Mouse (Mus musculus): ENCODE results near the gene Tpcn1. TPM values are rescaled to one million over a fixed set of nuclear protein-coding genes. Genes with fewer than 3 reads are reported as not detected.

Gene Tpcn1
- polyA plus RNA-seq, 1 experiment from 2014 or later = 24.2 TPM

- H3K9me3 ChIP-seq (replicated peaks; ENCODE audit: control insufficient read depth, low read length) = no peaks in the 10 kb centered on the region
These were observed 16.8 kb upstream of the Tpcn1 start for GRCm38 (mm10) chr5:120605241-120605661.

GRCm38 (mm10) chr5:120604839-120605238 lies 16.4 kb upstream of the Tpcn1 start:
- peak; percentile 41 for ATAC-seq (ENCODE audit: low read depth)
- Histone ChIP-seq H3K9ac (ENCODE audit: low read depth, low read length) (peak overlapping the region; percentile 23; the same call in 1 of the 2 replicates), H3K36me3 (ENCODE audit: control insufficient read depth, insufficient read depth) (no peaks in the 10 kb centered on the region), H3K9me3 (replicated peaks; ENCODE audit: control insufficient read depth, low read length) (no peaks in the 10 kb centered on the region), H3K4me3 (ENCODE audit: low read depth, low read length) (peak overlapping the region; percentile 35), H3K27me3 (ENCODE audit: control insufficient read depth, insufficient read depth, low read depth, low read length) (no peaks in the 10 kb centered on the region), H3K27ac (ENCODE audit: low read length) (no peak overlapping the region), H3K4me2 (ENCODE audit: low read depth, low read length) (peak overlapping the region; percentile 61), H3K4me1 (ENCODE audit: control insufficient read depth, low read depth, low read length) (peaks cover 20% of the 10 kb centered on the region)
- 2% methylated on average over 6 of the region's 6 CpGs for WGBS (ENCODE audit: insufficient replicate concordance)

More at GRCm38 (mm10) chr5:120605241-120605661, 16.8 kb upstream of the Tpcn1 start:
- ATAC-seq (ENCODE audit: low read depth) = 0 out of 2 replicates have a peak, but pooled peaks have one; percentile 9
- Histone ChIP-seq H3K4me3 (ENCODE audit: low read depth, low read length) (peak overlapping the region; percentile 35), H3K27ac (ENCODE audit: low read length) (no peak overlapping the region; the same call in 1 of the 2 replicates), H3K36me3 (ENCODE audit: control insufficient read depth, insufficient read depth) (no peaks in the 10 kb centered on the region), H3K4me1 (ENCODE audit: control insufficient read depth, low read depth, low read length) (peaks cover 16% of the 10 kb centered on the region), H3K9ac (ENCODE audit: low read depth, low read length) (peak overlapping the region; percentile 23; the same call in 1 of the 2 replicates), H3K27me3 (ENCODE audit: control insufficient read depth, insufficient read depth, low read depth, low read length) (no peaks in the 10 kb centered on the region), H3K4me2 (ENCODE audit: low read depth, low read length) (peak overlapping the region; percentile 61)
- WGBS (ENCODE audit: insufficient replicate concordance) = 4% methylated on average over 10 of the region's 10 CpGs

GRCm38 (mm10) chr5:120603515-120603914 lies 15.0 kb upstream of the Tpcn1 start:
- Histone ChIP-seq H3K36me3 (ENCODE audit: control insufficient read depth, insufficient read depth) (no peaks in the 10 kb centered on the region), H3K27me3 (ENCODE audit: control insufficient read depth, insufficient read depth, low read depth, low read length) (no peaks in the 10 kb centered on the region), H3K4me3 (ENCODE audit: low read depth, low read length) (no peak overlapping the region), H3K4me2 (ENCODE audit: low read depth, low read length) (no peak overlapping the region), H3K9me3 (replicated peaks; ENCODE audit: control insufficient read depth, low read length) (no peaks in the 10 kb centered on the region), H3K27ac (ENCODE audit: low read length) (no peak overlapping the region), H3K9ac (ENCODE audit: low read depth, low read length) (no peak overlapping the region), H3K4me1 (ENCODE audit: control insufficient read depth, low read depth, low read length) (peaks cover 33% of the 10 kb centered on the region)
- ATAC-seq (ENCODE audit: low read depth) = no peak
- WGBS (ENCODE audit: insufficient replicate concordance) = 82% methylated on average over 7 of the region's 7 CpGs

GRCm38 (mm10) chr5:120602210-120602609 lies 13.7 kb upstream of the Tpcn1 start:
- no peak overlapping the region for H3K27ac ChIP-seq (ENCODE audit: low read length)
- no peak for ATAC-seq (ENCODE audit: low read depth)
- H3K4me3 ChIP-seq (ENCODE audit: low read depth, low read length) = no peak overlapping the region
- no peak overlapping the region for H3K4me2 ChIP-seq (ENCODE audit: low read depth, low read length)
- H3K9ac ChIP-seq (ENCODE audit: low read depth, low read length) = no peak overlapping the region
- H3K36me3 ChIP-seq (ENCODE audit: control insufficient read depth, insufficient read depth) = no peaks in the 10 kb centered on the region
- H3K4me1 ChIP-seq (ENCODE audit: control insufficient read depth, low read depth, low read length) = peaks cover 33% of the 10 kb centered on the region
- 86% methylated on average over 12 of the region's 12 CpGs for WGBS (ENCODE audit: insufficient replicate concordance)
- H3K27me3 ChIP-seq (ENCODE audit: control insufficient read depth, insufficient read depth, low read depth, low read length) = no peaks in the 10 kb centered on the region
- H3K9me3 ChIP-seq (replicated peaks; ENCODE audit: control insufficient read depth, low read length) = no peaks in the 10 kb centered on the region

GRCm38 (mm10) chr5:120600946-120601668 lies 12.6 kb upstream of the Tpcn1 start:
- Histone ChIP-seq H3K9me3 (replicated peaks; ENCODE audit: control insufficient read depth, low read length) (no peaks in the 10 kb centered on the region), H3K4me2 (ENCODE audit: low read depth, low read length) (no peak overlapping the region), H3K9ac (ENCODE audit: low read depth, low read length) (no peak overlapping the region), H3K4me1 (ENCODE audit: control insufficient read depth, low read depth, low read length) (peaks cover 33% of the 10 kb centered on the region), H3K27ac (ENCODE audit: low read length) (no peak overlapping the region), H3K36me3 (ENCODE audit: control insufficient read depth, insufficient read depth) (no peaks in the 10 kb centered on the region), H3K4me3 (ENCODE audit: low read depth, low read length) (no peak overlapping the region), H3K27me3 (ENCODE audit: control insufficient read depth, insufficient read depth, low read depth, low read length) (no peaks in the 10 kb centered on the region)
- WGBS (ENCODE audit: insufficient replicate concordance) = 59% methylated on average over 11 of the region's 11 CpGs
- ATAC-seq (ENCODE audit: low read depth) = no peak; the same call in 1 of the 2 replicates

GRCm38 (mm10) chr5:120599625-120600024 lies 11.2 kb upstream of the Tpcn1 start:
- Histone ChIP-seq H3K4me3 (ENCODE audit: low read depth, low read length) (no peak overlapping the region), H3K4me2 (ENCODE audit: low read depth, low read length) (peak overlapping the region; percentile 43)
- 26% methylated on average over 6 of the region's 6 CpGs for WGBS (ENCODE audit: insufficient replicate concordance)

GRCm38 (mm10) chr5:120594485-120594884 lies 6.0 kb upstream of the Tpcn1 start:
- peaks cover 17% of the 10 kb centered on the region for H3K4me1 ChIP-seq (ENCODE audit: control insufficient read depth, low read depth, low read length)
- H3K9ac ChIP-seq (ENCODE audit: low read depth, low read length) = no peak overlapping the region
- no peak overlapping the region for H3K4me2 ChIP-seq (ENCODE audit: low read depth, low read length)
- H3K36me3 ChIP-seq (ENCODE audit: control insufficient read depth, insufficient read depth) = no peaks in the 10 kb centered on the region
- ATAC-seq (ENCODE audit: low read depth) = no peak
- H3K27me3 ChIP-seq (ENCODE audit: control insufficient read depth, insufficient read depth, low read depth, low read length) = no peaks in the 10 kb centered on the region
- H3K9me3 ChIP-seq (replicated peaks; ENCODE audit: control insufficient read depth, low read length) = 0 out of 2 replicates have a peak, but pooled peaks cover 4% of the 10 kb centered on the region
- no peak overlapping the region for H3K27ac ChIP-seq (ENCODE audit: low read length)
- no peak overlapping the region for H3K4me3 ChIP-seq (ENCODE audit: low read depth, low read length)
- WGBS (ENCODE audit: insufficient replicate concordance) = 73% methylated on average over 6 of the region's 6 CpGs

More at GRCm38 (mm10) chr5:120599625-120600024, 11.2 kb upstream of the Tpcn1 start:
- Histone ChIP-seq H3K27ac (ENCODE audit: low read length) (peak overlapping the region; percentile 64), H3K9me3 (replicated peaks; ENCODE audit: control insufficient read depth, low read length) (no peaks in the 10 kb centered on the region), H3K36me3 (ENCODE audit: control insufficient read depth, insufficient read depth) (no peaks in the 10 kb centered on the region), H3K4me1 (ENCODE audit: control insufficient read depth, low read depth, low read length) (peaks cover 28% of the 10 kb centered on the region), H3K27me3 (ENCODE audit: control insufficient read depth, insufficient read depth, low read depth, low read length) (no peaks in the 10 kb centered on the region), H3K9ac (ENCODE audit: low read depth, low read length) (no peak overlapping the region)
- peak; percentile 96 for ATAC-seq (ENCODE audit: low read depth)

GRCm38 (mm10) chr5:120592141-120592540 lies 3.7 kb upstream of the Tpcn1 start:
- H3K27ac ChIP-seq (ENCODE audit: low read length) = no peak overlapping the region
- 65% methylated on average over 7 of the region's 7 CpGs for WGBS (ENCODE audit: insufficient replicate concordance)
- H3K4me2 ChIP-seq (ENCODE audit: low read depth, low read length) = no peak overlapping the region
- H3K36me3 ChIP-seq (ENCODE audit: control insufficient read depth, insufficient read depth) = no peaks in the 10 kb centered on the region
- ATAC-seq (ENCODE audit: low read depth) = no peak
- peaks cover 18% of the 10 kb centered on the region for H3K4me1 ChIP-seq (ENCODE audit: control insufficient read depth, low read depth, low read length)
- H3K9ac ChIP-seq (ENCODE audit: low read depth, low read length) = no peak overlapping the region
- H3K27me3 ChIP-seq (ENCODE audit: control insufficient read depth, insufficient read depth, low read depth, low read length) = no peaks in the 10 kb centered on the region
- H3K4me3 ChIP-seq (ENCODE audit: low read depth, low read length) = no peak overlapping the region
- H3K9me3 ChIP-seq (replicated peaks; ENCODE audit: control insufficient read depth, low read length) = 0 out of 2 replicates have a peak, but pooled peaks cover 4% of the 10 kb centered on the region

- no peak for ATAC-seq (ENCODE audit: low read depth)
- Histone ChIP-seq H3K9me3 (replicated peaks; ENCODE audit: control insufficient read depth, low read length) (0 out of 2 replicates have a peak, but pooled peaks cover 4% of the 10 kb centered on the region), H3K27ac (ENCODE audit: low read length) (no peak overlapping the region), H3K4me3 (ENCODE audit: low read depth, low read length) (no peak overlapping the region), H3K4me2 (ENCODE audit: low read depth, low read length) (no peak overlapping the region), H3K27me3 (ENCODE audit: control insufficient read depth, insufficient read depth, low read depth, low read length) (no peaks in the 10 kb centered on the region), H3K36me3 (ENCODE audit: control insufficient read depth, insufficient read depth) (no peaks in the 10 kb centered on the region), H3K9ac (ENCODE audit: low read depth, low read length) (no peak overlapping the region), H3K4me1 (ENCODE audit: control insufficient read depth, low read depth, low read length) (peaks cover 32% of the 10 kb centered on the region)
- 69% methylated on average over 16 of the region's 16 CpGs for WGBS (ENCODE audit: insufficient replicate concordance)
These were observed 2.0 kb upstream of the Tpcn1 start for GRCm38 (mm10) chr5:120590356-120591010.

All from liver, embryonic 16.5 days (tissue).